Mouse (Mus musculus): ENCODE results near the gene Gtf3c5.

Gtf3c5 gene

GRCm38 (mm10) chr2:28569903-28570302 lies 13.6 kb downstream of the Gtf3c5 start:
- no peak for ATAC-seq (ENCODE audit: low TSS enrichment)

GRCm38 (mm10) chr2:28566545-28566944 lies 17.0 kb downstream of the Gtf3c5 start:
- no peak for ATAC-seq (ENCODE audit: low TSS enrichment)

GRCm38 (mm10) chr2:28564380-28564779 lies 19.2 kb downstream of the Gtf3c5 start:
- ATAC-seq (ENCODE audit: low TSS enrichment), result no peak

- ATAC-seq (ENCODE audit: low TSS enrichment), result no peak
Observed at GRCm38 (mm10) chr2:28563830-28564229, 19.7 kb downstream of the Gtf3c5 start.

GRCm38 (mm10) chr2:28563303-28563702 lies 20.2 kb downstream of the Gtf3c5 start, which contains the start of gene Cel:
Gene Cel (minus strand): TSS chr2:28563403.
- ATAC-seq (ENCODE audit: low TSS enrichment), result no peak

GRCm38 (mm10) chr2:28557452-28557851 lies 26.1 kb downstream of the Gtf3c5 start:
- no peak for ATAC-seq (ENCODE audit: low TSS enrichment)

GRCm38 (mm10) chr2:28552301-28552700 lies 31.2 kb downstream of the Gtf3c5 start:
- ATAC-seq (ENCODE audit: low TSS enrichment), result no peak

GRCm38 (mm10) chr2:28549157-28549556 lies 34.4 kb downstream of the Gtf3c5 start:
- ATAC-seq (ENCODE audit: low TSS enrichment), result no peak

- ATAC-seq (ENCODE audit: low TSS enrichment), result peak; percentile 50; the same call in 1 of the 2 replicates
Observed at GRCm38 (mm10) chr2:28547237-28548172, 36.0 kb downstream of the Gtf3c5 start.

- ATAC-seq (ENCODE audit: low TSS enrichment), result no peak
Observed at GRCm38 (mm10) chr2:28546560-28546959, 37.0 kb downstream of the Gtf3c5 start.

- no peak for ATAC-seq (ENCODE audit: low TSS enrichment)
Observed at GRCm38 (mm10) chr2:28545976-28546375, 37.6 kb downstream of the Gtf3c5 start.

- no peak for ATAC-seq (ENCODE audit: low TSS enrichment)
Observed at GRCm38 (mm10) chr2:28543894-28544293, 39.7 kb downstream of the Gtf3c5 start.

GRCm38 (mm10) chr2:28540587-28541227 lies 42.8 kb downstream of the Gtf3c5 start:
- ATAC-seq (ENCODE audit: low TSS enrichment), result no peak

GRCm38 (mm10) chr2:28539949-28540348 lies 43.6 kb downstream of the Gtf3c5 start:
- no peak for ATAC-seq (ENCODE audit: low TSS enrichment)

- ATAC-seq (ENCODE audit: low TSS enrichment), result peak; percentile 8; the same call in 1 of the 2 replicates
Observed at GRCm38 (mm10) chr2:28539206-28539605, 44.3 kb downstream of the Gtf3c5 start.

- ATAC-seq (ENCODE audit: low TSS enrichment), result no peak
Observed at GRCm38 (mm10) chr2:28538817-28539128, 44.8 kb downstream of the Gtf3c5 start.

- ATAC-seq (ENCODE audit: low TSS enrichment), result no peak
Observed at GRCm38 (mm10) chr2:28537995-28538816, 45.3 kb downstream of the Gtf3c5 start.

- no peak for ATAC-seq (ENCODE audit: low TSS enrichment)
Observed at GRCm38 (mm10) chr2:28537634-28537920, 46.0 kb downstream of the Gtf3c5 start.

GRCm38 (mm10) chr2:28536766-28537633 lies 46.6 kb downstream of the Gtf3c5 start:
- ATAC-seq (ENCODE audit: low TSS enrichment), result no peak

GRCm38 (mm10) chr2:28536166-28536565 lies 47.4 kb downstream of the Gtf3c5 start:
- no peak for ATAC-seq (ENCODE audit: low TSS enrichment)

- no peak for ATAC-seq (ENCODE audit: low TSS enrichment)
Observed at GRCm38 (mm10) chr2:28535650-28536049, 47.9 kb downstream of the Gtf3c5 start.

GRCm38 (mm10) chr2:28535263-28535540 lies 48.3 kb downstream of the Gtf3c5 start:
- no peak for ATAC-seq (ENCODE audit: low TSS enrichment)
